ENCODE assay signal across 8 mouse cellular contexts in the genomic region with DNA sequence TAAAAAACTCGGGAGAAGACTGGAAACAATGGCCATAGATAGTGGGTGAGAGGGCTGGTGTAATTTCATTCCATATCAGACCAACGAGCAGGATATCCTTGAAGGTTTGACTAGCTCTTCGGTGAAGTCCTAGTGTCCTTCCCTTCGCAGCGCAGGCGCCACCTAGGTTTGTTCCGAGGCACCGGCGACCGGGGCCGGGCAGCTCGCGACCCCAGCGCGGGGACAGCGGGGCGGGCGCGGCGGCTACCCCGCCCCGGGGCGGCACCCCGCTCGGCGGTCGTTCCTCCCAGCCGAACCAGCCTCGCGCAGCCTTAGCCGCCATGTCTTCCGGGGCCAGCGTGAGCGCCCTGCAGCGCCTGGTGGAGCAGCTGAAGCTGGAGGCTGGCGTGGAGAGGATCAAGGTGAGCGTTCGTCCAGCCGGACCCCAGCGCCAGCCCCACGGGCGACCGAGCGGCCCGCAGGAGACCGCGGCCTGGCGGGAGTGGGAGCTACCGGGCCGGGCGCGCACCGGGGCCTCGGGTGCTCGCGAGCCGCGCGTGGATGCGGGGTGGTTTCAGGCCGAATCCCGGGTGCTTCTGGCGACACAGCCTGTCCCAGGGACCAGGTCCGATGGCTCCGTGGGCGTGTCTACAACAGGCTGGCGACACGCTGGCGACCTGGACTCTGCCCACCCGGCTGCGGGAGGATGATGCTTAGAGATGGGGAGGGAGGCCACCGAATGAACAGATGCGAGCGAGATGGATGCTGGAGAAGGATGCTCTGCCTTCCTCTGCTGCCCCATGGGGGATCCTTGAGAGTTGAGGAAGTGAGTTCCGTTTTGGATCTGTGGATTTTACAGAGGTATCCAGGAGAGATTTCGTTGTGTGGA. TPM values are rescaled to one million over a fixed set of nuclear protein-coding genes. Genes with fewer than 3 reads are reported as not detected.
DNase-seq lines count a peak whose midpoint lies in the region; ATAC-seq and TF ChIP-seq lines count a peak whose summit lies in the region.

TSS of gene Gng10 (plus strand) at position 171 of the 868 bp plus-strand sequence.

- H3K36me3 ChIP-seq in lung, embryonic 15.5 days = peaks cover 3% of the 10 kb centered on the region; the same call in 1 of the 2 replicates

- TF ChIP-seq POLR2A in olfactory bulb, adult 2 months (IDR thresholded peaks at IDR 0.05; ENCODE audit: insufficient read depth, low read depth, low read length) = peak; percentile 57

- no peaks in the 10 kb centered on the region for H3K27me3 ChIP-seq in lung, embryonic 15.5 days

- H3K9ac ChIP-seq in lung, embryonic 15.5 days = peak within 1 kb of the TSS; percentile 85

- H3K4me3 ChIP-seq in lung, embryonic 15.5 days = peak within 1 kb of the TSS; percentile 90
- peak within 1 kb of the TSS; percentile 93 for H3K4me3 ChIP-seq in olfactory bulb, adult 2 months (ENCODE audit: insufficient read depth, low read depth, low read length)

- peak within 1 kb of the TSS; percentile 69 for H3K27ac ChIP-seq in lung, embryonic 15.5 days
- peak within 1 kb of the TSS; percentile 89 for H3K27ac ChIP-seq in olfactory bulb, adult 2 months (ENCODE audit: insufficient read depth, low read depth, low read length)

- peak within 1 kb of the TSS; percentile 81 for H3K4me2 ChIP-seq in lung, embryonic 15.5 days

- DNase-seq in Muller cell, postnatal 12 days (ENCODE audit: inconsistent ontology term) = peak; percentile 75
- peak; percentile 72 for DNase-seq in cerebellum, adult 9-10 months
- DNase-seq in heart, postnatal 4 days = peak; percentile 81
- DNase-seq in layer of hippocampus, adult 8-10 months (ENCODE audit: low spot score in 2 of 2) = peak; percentile 33 to 45
- DNase-seq in thymus, postnatal 0 days (ENCODE audit: low spot score) = peak; percentile 71

- WGBS in lung, embryonic 15.5 days = 6% methylated on average over 74 of the region's 76 CpGs
- 9% methylated on average over 76 of the region's 76 CpGs for WGBS in olfactory bulb, adult 2 months

- H3K9me3 ChIP-seq in lung, embryonic 15.5 days = no peaks in the 10 kb centered on the region

- H3K4me1 ChIP-seq in lung, embryonic 15.5 days = peaks cover 12% of the 10 kb centered on the region
- peaks cover 14% of the 10 kb centered on the region for H3K4me1 ChIP-seq in olfactory bulb, adult 2 months (ENCODE audit: control insufficient read depth, insufficient read depth, low read length)

- peak; percentile 96 for ATAC-seq in frontal cortex, adult (ENCODE audit: low TSS enrichment)
- peak; percentile 88 for ATAC-seq in lung, embryonic 15.5 days (ENCODE audit: borderline replicate concordance, extremely low read depth, low FRiP score, low TSS enrichment)

- TF ChIP-seq CTCF in olfactory bulb, adult 2 months (IDR thresholded peaks at IDR 0.05; ENCODE audit: insufficient read depth, low read depth, low read length) = no peak

RNA-seq across cellular contexts. Expression of gene Gng10, which starts in this region (rescaled TPM):
- 10 to 100 TPM; 28.8 to 31.8 TPM for total RNA-seq in heart, postnatal 4 days (2021)
- total RNA-seq in layer of hippocampus, adult 8-10 months (2022) = 10 to 100 TPM; 85.8 to 90.6 (median 88.2) TPM
- polyA plus RNA-seq in lung, embryonic 15.5 days (2015; fragmentation: Nextera tagmentation; extraction: Ambion mirVana) = 116 and 125 TPM in 2 replicates
- polyA plus RNA-seq in olfactory bulb, adult 2 months (2012; ENCODE audit: insufficient read depth, insufficient read length, low replicate concordance, missing spikeins) = not detected in 2 replicates
- polyA plus RNA-seq in thymus, postnatal 0 days (2015; fragmentation: Nextera tagmentation; extraction: Ambion mirVana) = 124 and 128 TPM in 2 replicates

Comparison
In these comparisons a context has a peak if more than half of its experiments do, and no peak if none do; other contexts are left out.
1. Peak in every context shown above with its lines: DNase-seq, ATAC-seq, H3K4me3 ChIP-seq and H3K27ac ChIP-seq.
2. RNA of gene Gng10 (polyA plus RNA-seq): 124 to 128 TPM in thymus, postnatal 0 days and 116 to 125 TPM in lung, embryonic 15.5 days; not detected in olfactory bulb, adult 2 months; every median in the first group is over 100 times any median in the second.